Mouse (Mus musculus) ES-E14 (cell line): ENCODE results near the gene Slc35b1. TPM values are rescaled to one million over a fixed set of nuclear protein-coding genes. Genes with fewer than 3 reads are reported as not detected.
"Not testable (repeated sequence)": the region's sequence is repeated elsewhere in the genome, so short reads cannot be mapped to it uniquely, and the experiment has no call there.

Experiments
- DNase-seq: peaks from one replicate; pipeline ENCODE4 v3.0.0-alpha.2; 2013; ENCODE audit warnings: low read depth, low spot score
- H3K27ac ChIP-seq: 2 replicates; pipeline ENCODE4 v1.5.1; 2012; ENCODE audit warnings: low read depth, mild to moderate bottlenecking, low read length, moderate library complexity, mixed read lengths; ENCODE audit not compliant: poor library complexity, insufficient read depth, severe bottlenecking
- H3K36me3 ChIP-seq: 2 replicates; pipeline ENCODE4 v1.6.1; 2012; ENCODE audit warnings: mild to moderate bottlenecking, low read length, moderate library complexity, mixed read lengths; ENCODE audit not compliant: control insufficient read depth, poor library complexity, insufficient read depth, severe bottlenecking
- H3K4me1 ChIP-seq, 2 experiments: fragments of 150-350 bp in 1 of 2; sonication (generic) in 1 of 2; 2 replicates each; pipeline ENCODE4 v1.6.1; 2012; ENCODE audit warnings: low read length in 2 of 2, mild to moderate bottlenecking in 1 of 2, mixed read lengths in 1 of 2; ENCODE audit not compliant: control insufficient read depth in 2 of 2, insufficient read depth in 2 of 2, poor library complexity in 1 of 2
- H3K4me3 ChIP-seq, 2 experiments: fragments of 150-350 bp in 1 of 2; sonication (generic) in 1 of 2; 2 replicates each; pipeline ENCODE4 v1.5.1; 2012; ENCODE audit warnings: low read length in 2 of 2, low read depth in 1 of 2, mild to moderate bottlenecking in 1 of 2, mixed read lengths in 1 of 2; ENCODE audit not compliant: insufficient read depth in 1 of 2, poor library complexity in 1 of 2, severe bottlenecking in 1 of 2
- H3K9ac ChIP-seq: 2 replicates; pipeline ENCODE4 v1.6.1; 2012; ENCODE audit warnings: low read depth, mild to moderate bottlenecking, low read length, mixed read lengths; ENCODE audit not compliant: poor library complexity, insufficient read depth, severe bottlenecking
- H3K9me3 ChIP-seq: fragments of 150-350 bp; sonication (generic); 2 replicates; pipeline ENCODE4 v1.6.1; 2012; ENCODE audit warnings: low read depth, mild to moderate bottlenecking, low read length; ENCODE audit not compliant: control insufficient read depth, insufficient read depth
- CHD2 ChIP-seq: IDR thresholded peaks from 2 replicates; pipeline ENCODE4 v1.6.1; 2014; ENCODE audit warnings: mild to moderate bottlenecking, low read depth, low read length, inconsistent platforms
- HCFC1 ChIP-seq: IDR thresholded peaks from 2 replicates; pipeline ENCODE4 v1.6.1; 2012; ENCODE audit warnings: low read length, inconsistent platforms, borderline replicate concordance; ENCODE audit not compliant: insufficient read depth
- MAFK ChIP-seq: IDR thresholded peaks from 2 replicates; pipeline ENCODE4 v1.6.1; 2014; ENCODE audit warnings: mild to moderate bottlenecking, low read depth, low read length, inconsistent platforms; ENCODE audit not compliant: insufficient read depth
- ZC3H11A ChIP-seq: IDR thresholded peaks from 2 replicates; pipeline ENCODE4 v1.6.1; 2012; ENCODE audit warnings: low read depth, mild to moderate bottlenecking, inconsistent platforms, low read length, borderline replicate concordance
- ZNF384 ChIP-seq: IDR thresholded peaks from 2 replicates; pipeline ENCODE4 v1.6.1; 2012; ENCODE audit warnings: low read depth, low read length, inconsistent platforms
- in situ Hi-C, 2 experiments: fragments of 600-800 bp; cut with MboI; formaldehyde crosslinking; loops; one replicate each; pipeline ENCODE4 v1.15.1; 2025; ENCODE audit warnings: low sequenced_read_pairs in 2 of 2, inconsistent platforms in 1 of 2; ENCODE audit not compliant: unreplicated experiment in 2 of 2
- total RNA-seq: library from RNA; depleted of rRNA; stranded (reverse); fragments of 300-350 nt; gene quantifications from 2 replicates; pipeline ENCODE4 v1.2.3, GENCODE M21; 2012

The Slc35b1 gene
- total RNA-seq, 1 experiment: 156 TPM

GRCm38 (mm10) chr11:95402196-95402595 lies 17.7 kb downstream of the Slc35b1 start:
- no peak for DNase-seq
- TF ChIP-seq ZNF384 (no peak), CHD2 (no peak), ZC3H11A (no peak), HCFC1 (no peak), MAFK (no peak)
- Histone ChIP-seq H3K27ac (no peak overlapping the region), H3K9ac (no peak overlapping the region), H3K4me1 (peaks cover 0 to 10% of the 10 kb centered on the region in 2 experiments; a peak in 2 of 4 replicates), H3K9me3 (no peaks in the 10 kb centered on the region), H3K4me3 (no peak overlapping the region), H3K36me3 (no peaks in the 10 kb centered on the region)
- in situ Hi-C loops: no loop called here

GRCm38 (mm10) chr11:95402658-95403101 lies 18.2 kb downstream of the Slc35b1 start:
- H3K27ac ChIP-seq: no peak overlapping the region
- no peak overlapping the region for H3K9ac ChIP-seq
- DNase-seq: no peak
- H3K9me3 ChIP-seq: no peaks in the 10 kb centered on the region
- H3K36me3 ChIP-seq: no peaks in the 10 kb centered on the region
- in situ Hi-C loops: no loop called here
- no peak for TF ChIP-seq HCFC1
- no peak for TF ChIP-seq CHD2
- TF ChIP-seq ZNF384: peak; percentile 82
- peaks cover 1 to 12% of the 10 kb centered on the region in 2 experiments; a peak in 2 of 4 replicates for H3K4me1 ChIP-seq
- no peak overlapping the region for H3K4me3 ChIP-seq

GRCm38 (mm10) chr11:95403382-95404340 lies 19.2 kb downstream of the Slc35b1 start:
- TF ChIP-seq CHD2: no peak
- no peak for TF ChIP-seq ZC3H11A
- TF ChIP-seq HCFC1: no peak
- no peak for TF ChIP-seq ZNF384
- TF ChIP-seq MAFK: no peak
- Histone ChIP-seq H3K4me1 (peaks cover 3 to 12% of the 10 kb centered on the region in 2 experiments; a peak in 2 of 4 replicates), H3K9me3 (no peaks in the 10 kb centered on the region), H3K4me3 (no peak overlapping the region), H3K27ac (no peak overlapping the region), H3K9ac (no peak overlapping the region), H3K36me3 (no peaks in the 10 kb centered on the region)
- no peak for DNase-seq
- in situ Hi-C loops: no loop called here

- TF ChIP-seq MAFK: no peak
- no peak for TF ChIP-seq CHD2
- TF ChIP-seq ZC3H11A: no peak
- no peak for TF ChIP-seq ZNF384
- TF ChIP-seq HCFC1: no peak
- Histone ChIP-seq H3K4me3 (no peak overlapping the region), H3K9ac (no peak overlapping the region), H3K36me3 (no peaks in the 10 kb centered on the region), H3K27ac (no peak overlapping the region), H3K9me3 (no peaks in the 10 kb centered on the region), H3K4me1 (peaks cover 3 to 12% of the 10 kb centered on the region in 2 experiments; a peak in 2 of 4 replicates)
- in situ Hi-C loops: no loop called here
- no peak for DNase-seq
Observed at GRCm38 (mm10) chr11:95405771-95406170, 21.3 kb downstream of the Slc35b1 start.

- DNase-seq, H3K4me3 ChIP-seq, H3K36me3 ChIP-seq, in situ Hi-C loops, H3K27ac ChIP-seq, H3K9ac ChIP-seq, H3K9me3 ChIP-seq: not testable (repeated sequence)
- H3K4me1 ChIP-seq: peaks cover 3 to 12% of the 10 kb centered on the region in 2 experiments; a peak in 2 of 4 replicates
Observed at GRCm38 (mm10) chr11:95406398-95406797, 21.9 kb downstream of the Slc35b1 start.
